Mouse (Mus musculus) spleen, postnatal 36 days (tissue): Measurements from ENCODE around the gene Lrp10.
A peak's percentile ranks its signal among the peaks of the same experiment; 100 is the strongest.

ENCODE experiments used
- DNase-seq, 2 experiments: peaks; one replicate each; pipeline ENCODE4 v3.0.0; 2022; ENCODE audit warnings: low spot score in 2 of 2, mixed read lengths in 1 of 2

Gene Lrp10

GRCm38 (mm10) chr14:54433941-54434531 lies 29.9 kb upstream of the Lrp10 start:
- no peak for DNase-seq

DNA sequence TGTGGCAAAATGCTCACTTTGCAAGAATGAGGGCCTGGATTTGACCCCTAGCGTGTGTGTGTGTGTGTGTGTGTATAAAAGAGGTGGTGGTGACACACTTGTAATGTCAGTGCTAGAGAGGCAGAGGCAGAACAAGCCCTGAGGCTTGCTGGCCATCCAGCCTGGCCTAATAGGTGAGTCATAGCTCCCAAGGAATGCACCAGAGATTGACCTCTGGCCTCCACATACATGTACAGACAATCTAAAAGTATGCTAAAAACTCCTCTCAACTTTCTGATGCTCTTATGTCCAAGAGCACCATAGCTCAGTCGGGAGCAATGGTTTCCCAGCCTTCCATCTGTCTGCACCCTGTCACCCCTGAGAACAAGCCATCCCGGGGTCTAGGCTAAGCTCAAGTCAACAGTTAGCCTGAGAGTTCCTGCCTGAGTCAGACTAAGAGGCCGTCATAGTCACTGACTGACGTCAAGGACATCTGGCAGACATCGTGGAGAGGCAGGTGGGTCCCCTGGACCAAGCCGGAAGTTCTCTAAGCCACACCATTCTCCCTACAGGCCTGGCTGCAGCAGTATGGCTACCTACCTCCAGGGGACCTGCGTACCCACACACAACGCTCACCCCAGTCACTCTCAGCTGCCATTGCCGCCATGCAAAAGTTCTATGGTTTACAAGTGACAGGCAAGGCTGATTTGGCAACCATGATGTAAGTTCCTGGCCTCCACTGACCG lies 28.6 kb upstream of the Lrp10 start:
- DNase-seq = no peak

DNA sequence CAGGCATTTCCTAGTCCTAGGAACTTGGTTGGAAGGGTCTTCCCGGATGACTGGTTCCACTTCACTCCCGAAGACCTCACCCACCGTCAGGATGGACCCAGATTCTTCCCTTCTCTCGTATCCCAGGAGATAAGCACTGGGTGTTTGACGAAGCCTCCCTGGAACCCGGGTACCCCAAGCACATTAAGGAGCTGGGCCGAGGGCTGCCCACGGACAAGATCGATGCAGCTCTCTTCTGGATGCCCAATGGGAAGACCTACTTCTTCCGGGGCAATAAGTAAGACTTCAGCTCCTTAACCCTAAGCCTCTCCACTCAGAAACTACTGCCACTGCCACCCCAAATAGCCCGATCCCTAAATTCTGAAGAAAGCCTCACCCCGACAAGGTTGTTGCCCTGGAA lies 24.8 kb upstream of the Lrp10 start:
- DNase-seq = no peak

GRCm38 (mm10) chr14:54439610-54440009 lies 24.3 kb upstream of the Lrp10 start:
- no peak for DNase-seq

DNA sequence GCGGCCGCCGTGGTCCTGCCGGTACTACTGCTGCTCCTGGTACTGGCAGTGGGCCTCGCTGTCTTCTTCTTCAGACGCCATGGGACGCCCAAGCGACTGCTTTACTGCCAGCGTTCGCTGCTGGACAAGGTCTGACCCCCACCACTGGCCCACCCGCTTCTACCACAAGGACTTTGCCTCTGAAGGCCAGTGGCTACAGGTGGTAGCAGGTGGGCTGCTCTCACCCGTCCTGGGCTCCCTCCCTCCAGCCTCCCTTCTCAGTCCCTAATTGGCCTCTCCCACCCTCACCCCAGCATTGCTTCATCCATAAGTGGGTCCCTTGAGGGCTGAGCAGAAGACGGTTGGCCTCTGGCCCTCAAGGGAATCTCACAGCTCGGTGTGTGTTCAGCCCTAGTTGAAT lies 23.4 kb upstream of the Lrp10 start:
- no peak for DNase-seq

GRCm38 (mm10) chr14:54441365-54441764 lies 22.6 kb upstream of the Lrp10 start:
- DNase-seq = no peak

GRCm38 (mm10) chr14:54442548-54442947 lies 21.4 kb upstream of the Lrp10 start:
- no peak for DNase-seq

DNA sequence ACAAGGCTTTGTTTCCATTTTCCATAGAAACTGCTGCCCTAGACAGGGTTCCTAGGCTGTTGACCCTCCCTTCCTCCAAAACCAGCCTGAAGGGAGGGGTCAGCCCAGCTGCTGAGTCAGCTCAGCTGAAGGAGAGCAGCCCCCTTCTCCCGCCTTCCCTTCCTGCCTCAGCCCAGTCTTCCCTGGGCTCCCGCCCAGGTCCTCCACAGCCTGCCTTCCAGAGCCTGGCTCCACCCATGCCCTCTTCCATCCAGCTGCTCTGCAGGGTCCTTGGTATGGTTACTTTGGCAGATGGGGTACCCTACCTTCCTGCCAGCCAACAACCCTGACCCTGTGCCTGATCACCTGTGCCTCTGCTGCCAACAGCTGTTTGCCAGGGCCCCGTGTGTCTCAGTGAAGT lies 20.7 kb upstream of the Lrp10 start:
- DNase-seq = no peak

GRCm38 (mm10) chr14:54443712-54444618 lies 20.0 kb upstream of the Lrp10 start:
- no peak for DNase-seq

DNA sequence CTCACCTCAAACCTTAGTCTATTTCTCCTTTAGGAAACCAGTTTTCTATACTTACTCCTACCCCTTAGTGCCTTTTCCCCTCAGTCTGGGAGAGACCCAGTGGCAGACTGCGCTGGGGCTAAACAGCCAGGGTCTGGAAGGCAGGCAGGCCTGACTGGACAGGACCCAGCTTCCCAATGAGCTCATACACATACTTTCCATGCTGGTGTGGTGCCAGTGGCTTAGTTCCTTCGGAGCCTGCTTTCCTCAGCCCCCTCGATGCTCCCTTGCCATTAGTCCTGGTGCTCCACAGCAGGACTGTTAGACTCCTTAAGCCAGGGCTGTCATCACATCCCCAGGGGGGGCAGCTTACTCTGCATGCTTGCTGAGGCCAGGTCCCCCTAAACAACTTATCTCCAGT lies 18.5 kb upstream of the Lrp10 start:
- DNase-seq = no peak

DNA sequence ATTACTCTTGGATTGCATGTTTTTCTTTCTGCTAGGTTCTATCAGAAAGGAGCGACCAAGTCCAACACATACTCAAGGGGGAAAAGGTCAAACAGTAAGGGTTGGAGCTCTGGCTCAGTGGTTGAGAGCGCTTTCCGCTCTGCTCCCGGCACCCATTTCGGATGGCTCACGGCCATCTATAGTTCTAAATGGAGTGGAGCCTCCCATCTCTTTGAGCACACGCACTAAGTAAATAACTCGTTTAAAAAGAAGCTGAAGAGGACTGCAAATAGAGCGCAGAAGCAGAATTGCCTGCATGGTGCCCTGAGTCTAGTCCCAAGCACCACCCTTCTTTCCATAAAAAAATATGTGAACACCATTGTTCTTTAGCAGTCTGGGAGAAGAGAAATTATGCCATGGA lies 10.4 kb upstream of the Lrp10 start:
- no peak for DNase-seq

DNA sequence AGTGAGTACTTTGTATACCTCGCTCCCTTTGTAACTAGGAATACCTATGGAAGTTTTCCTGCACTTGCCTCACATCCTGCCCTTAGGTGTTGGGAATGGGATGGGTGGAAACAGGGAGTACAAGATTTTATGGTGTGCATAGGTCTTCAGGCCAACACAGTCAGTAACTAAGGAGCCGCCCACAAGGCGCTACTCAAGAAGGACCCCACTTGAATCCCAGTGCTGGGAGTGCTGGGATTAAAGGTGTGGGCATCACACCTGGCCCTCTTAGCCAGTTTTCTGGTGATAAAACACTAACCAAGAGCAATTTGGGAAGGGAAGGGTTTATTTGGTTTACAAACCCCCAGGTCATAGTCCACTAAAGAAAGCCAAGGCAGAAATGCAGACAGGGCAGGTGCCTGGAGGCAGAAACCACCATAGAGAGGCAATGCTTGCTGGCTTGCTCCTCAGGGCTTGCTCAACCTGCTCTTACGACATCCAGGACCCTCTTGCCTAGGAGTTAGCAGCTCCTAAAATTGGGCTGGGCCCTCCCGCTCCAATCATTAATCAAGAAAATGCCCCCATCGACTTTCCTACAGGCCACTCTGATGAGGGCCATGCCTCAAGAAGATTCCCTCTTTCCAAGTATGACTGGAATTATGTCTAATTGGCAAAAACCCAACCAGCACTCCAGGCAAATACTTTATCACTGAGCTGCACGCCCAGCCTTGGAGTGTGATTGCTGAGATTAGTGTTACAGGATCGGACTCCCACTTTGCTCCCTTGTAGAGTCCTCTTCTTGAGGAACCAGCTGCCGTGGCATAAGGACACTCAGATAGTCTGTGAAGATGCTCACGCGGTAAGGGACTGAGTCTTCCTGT lies 9.0 kb upstream of the Lrp10 start:
- DNase-seq = no peak

- DNase-seq = no peak
These were observed 5.9 kb upstream of the Lrp10 start for GRCm38 (mm10) chr14:54457907-54458569.

GRCm38 (mm10) chr14:54462146-54462545 lies 1.8 kb upstream of the Lrp10 start:
- DNase-seq = no peak

DNA sequence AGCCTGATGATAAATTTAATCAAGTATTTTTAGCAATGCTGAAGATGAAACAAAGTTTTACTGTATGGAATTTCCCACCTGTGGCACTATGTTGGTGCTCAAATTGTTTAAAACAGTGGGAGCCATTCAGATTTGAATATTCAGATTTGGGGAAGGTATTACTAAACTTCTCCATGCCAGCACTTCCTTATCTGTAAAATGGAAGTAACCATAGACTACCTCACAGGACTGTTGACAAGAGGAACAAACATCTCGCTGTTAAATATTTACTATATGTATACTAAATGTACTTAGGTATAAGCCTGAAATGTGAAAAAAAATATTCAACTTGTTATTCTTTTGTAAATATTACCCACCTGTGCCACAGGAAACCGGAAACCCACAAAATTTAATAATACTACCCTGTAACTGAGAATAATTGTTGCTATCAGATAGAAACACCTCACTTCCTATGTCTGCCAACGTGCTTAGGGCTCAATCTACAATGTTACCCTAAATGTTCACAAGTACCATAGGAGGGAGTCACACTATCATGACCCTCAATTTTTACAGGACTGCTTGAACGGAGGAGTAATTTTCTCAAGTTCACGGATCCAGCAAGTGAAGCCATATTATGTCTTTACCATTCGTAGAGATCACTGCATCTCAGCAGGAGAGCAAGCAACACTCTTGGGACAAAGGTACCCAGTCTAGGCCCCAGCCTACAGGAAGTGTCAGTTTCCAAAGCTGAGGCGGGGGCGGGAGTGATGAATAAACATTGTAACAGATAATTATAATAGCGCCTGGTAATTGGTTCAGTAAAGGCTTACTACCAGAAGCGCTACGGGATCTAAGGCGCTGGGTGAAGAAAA lies 604 bp upstream of the Lrp10 start:
- no peak for DNase-seq

DNA sequence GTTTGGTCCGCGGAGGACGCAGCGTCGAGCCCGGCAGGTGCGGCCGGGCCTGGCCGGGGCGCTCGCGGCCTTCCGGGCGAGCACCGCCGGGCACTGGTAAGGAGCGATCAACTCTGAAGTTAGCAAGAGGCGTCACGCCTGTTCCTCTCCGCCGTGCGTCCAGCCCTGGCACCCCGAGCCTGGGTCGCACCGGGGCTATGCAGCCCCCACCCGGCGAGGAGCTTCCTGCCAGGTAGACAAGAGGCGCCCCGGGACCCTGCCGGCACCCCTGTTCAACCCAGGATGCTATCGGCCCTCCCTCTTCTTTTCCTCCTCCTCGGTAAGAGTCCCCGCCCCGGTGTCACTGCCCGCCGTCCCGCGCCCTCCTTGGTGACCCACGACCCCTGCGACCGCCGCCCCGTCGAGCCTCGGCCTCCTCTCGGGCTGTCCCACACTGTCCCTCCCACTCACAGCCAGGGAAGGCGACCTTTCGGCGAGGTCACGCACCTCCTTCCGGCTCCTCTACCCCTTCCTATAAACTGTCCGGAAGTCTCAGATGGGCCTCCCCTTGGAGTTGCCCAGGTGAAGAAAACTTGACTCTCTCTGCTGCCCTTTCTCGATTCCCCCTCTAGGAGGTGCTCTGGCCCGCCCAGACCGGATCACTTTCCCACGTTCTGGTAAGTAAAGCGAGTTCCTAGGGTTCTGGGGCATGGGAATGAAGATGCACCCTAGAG lies 512 bp downstream of the Lrp10 start:
- DNase-seq = peak; percentile 82 to 83

GRCm38 (mm10) chr14:54471467-54471866 lies 7.5 kb downstream of the Lrp10 start:
- no peak for DNase-seq

- no peak for DNase-seq
These were observed 8.7 kb downstream of the Lrp10 start for GRCm38 (mm10) chr14:54472671-54473070.

- no peak for DNase-seq
These were observed 10.8 kb downstream of the Lrp10 start for GRCm38 (mm10) chr14:54474744-54475143.
